Mouse (Mus musculus) bone marrow macrophage, adult 2 months (primary cell): ENCODE results near the gene Slc39a11.

Source experiments
- CTCF ChIP-seq: IDR thresholded peaks from 2 replicates; pipeline ENCODE4 v1.5.1; 2012; ENCODE audit warnings: low read depth, mild to moderate bottlenecking, low read length, moderate library complexity
- POLR2A ChIP-seq: IDR thresholded peaks from 2 replicates; pipeline ENCODE4 v1.6.1; 2012; ENCODE audit warnings: mild to moderate bottlenecking, low read depth, low read length, borderline replicate concordance

DNA sequence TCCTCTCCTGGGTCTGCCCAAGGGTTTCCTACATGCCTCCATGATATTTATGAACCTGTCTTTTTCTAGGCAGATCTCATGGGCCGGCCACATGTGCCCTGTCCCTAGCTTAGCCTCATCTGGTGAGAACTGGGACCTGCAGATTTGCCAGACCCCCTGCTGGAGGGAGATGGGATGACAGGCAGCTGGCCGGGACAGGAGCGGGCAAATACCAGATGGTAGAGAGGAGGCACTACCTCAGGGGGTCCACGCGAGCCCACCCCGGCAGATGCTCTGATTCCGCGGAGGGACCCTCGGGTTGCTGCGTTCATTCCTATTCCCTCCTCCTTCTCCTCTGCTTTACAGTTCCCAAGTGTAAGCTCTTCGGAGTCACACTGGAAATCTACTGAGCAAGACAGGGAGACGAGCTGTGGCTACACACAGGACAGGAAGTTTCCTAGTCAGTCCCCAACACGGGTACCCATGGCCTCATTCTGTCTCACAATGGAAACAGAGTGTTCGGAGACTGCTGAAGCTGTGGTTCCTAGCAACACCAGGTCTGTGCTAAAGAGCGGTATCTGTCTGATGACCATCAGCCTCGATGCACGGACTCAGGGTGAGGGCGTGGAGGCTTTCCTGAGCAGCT, 323.4 kb downstream of the Slc39a11 start:
- TF ChIP-seq CTCF (no peak), POLR2A (no peak)
